Mouse (Mus musculus) embryonic facial prominence, embryonic 12.5 days (tissue): Measurements from ENCODE around the gene Xirp1. TPM values are rescaled to one million over a fixed set of nuclear protein-coding genes. Genes with fewer than 3 reads are reported as not detected.

Source experiments
- ATAC-seq: fragments of 200-750 bp; cut with Nextera tagmentation; 2 replicates; pipeline ENCODE4 v1.8.0; 2017; ENCODE audit not compliant: insufficient number of reproducible peaks, insufficient read depth, low FRiP score, low TSS enrichment
- H3K27ac ChIP-seq: fragments of 300-500 bp; sonication (generic); 2 replicates; pipeline ENCODE4 v1.5.1; 2016; ENCODE audit warnings: mild to moderate bottlenecking
- H3K27me3 ChIP-seq: fragments of 300-500 bp; sonication (generic); 2 replicates; pipeline ENCODE4 v1.6.1; 2016; ENCODE audit warnings: mild to moderate bottlenecking, moderate library complexity
- H3K36me3 ChIP-seq: fragments of 300-500 bp; sonication (generic); 2 replicates; pipeline ENCODE4 v1.6.1; 2016; ENCODE audit warnings: mild to moderate bottlenecking
- H3K4me1 ChIP-seq: fragments of 300-500 bp; sonication (generic); 2 replicates; pipeline ENCODE4 v1.6.1; 2016
- H3K4me2 ChIP-seq: fragments of 300-500 bp; sonication (generic); replicated peaks from 2 replicates; pipeline ENCODE4 v1.6.1; 2016; ENCODE audit warnings: mild to moderate bottlenecking, moderate library complexity
- H3K4me3 ChIP-seq: fragments of 300-500 bp; sonication (generic); 2 replicates; pipeline ENCODE4 v1.5.1; 2016; ENCODE audit warnings: mild to moderate bottlenecking
- H3K9ac ChIP-seq: fragments of 300-500 bp; sonication (generic); 2 replicates; pipeline ENCODE4 v1.6.1; 2016; ENCODE audit warnings: mild to moderate bottlenecking, moderate library complexity
- H3K9me3 ChIP-seq: fragments of 300-500 bp; sonication (generic); 2 replicates; pipeline ENCODE4 v1.6.1; 2016; ENCODE audit warnings: mild to moderate bottlenecking, moderate library complexity
- WGBS: fragments of 180-500 bp; shearing (Covaris S2); methylation state at CpG from one replicate; pipeline ENCODE4 v1.1.7; 2016; 5-methylcytosine and 5-hydroxymethylcytosine counted together
- polyA plus RNA-seq: library from polyadenylated mRNA; unstranded; fragments of >200 nt; fragmentation: Nextera tagmentation; extraction: Ambion mirVana; gene quantifications from 2 replicates; pipeline ENCODE4 v1.2.1, GENCODE M21; 2016

Xirp1 gene
- polyA plus RNA-seq, 1 experiment from 2014 or later = 0.37 TPM

DNA sequence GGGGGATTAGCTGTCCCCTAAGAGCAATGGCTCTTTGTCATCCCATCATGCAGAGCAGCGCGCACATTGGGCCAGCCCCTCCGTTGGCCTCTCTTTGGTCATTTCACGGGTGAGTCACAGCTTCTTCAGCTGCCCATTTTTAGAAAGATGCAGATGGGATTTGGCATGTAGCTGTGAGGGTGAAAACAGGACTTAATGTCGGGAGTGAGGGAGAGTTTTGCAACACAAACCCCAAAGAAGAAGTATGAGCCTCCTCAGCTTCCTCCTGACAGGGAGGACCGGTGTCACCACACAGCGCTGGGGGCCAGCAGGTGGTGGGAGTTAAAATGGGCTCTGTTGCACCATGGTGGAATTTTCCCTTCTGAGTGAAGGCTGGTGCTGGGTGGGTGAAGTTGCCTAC is 19.7 kb upstream of the Xirp1 start:
- Histone ChIP-seq H3K4me2 (no peak overlapping the region), H3K9me3 (no peaks in the 10 kb centered on the region), H3K27me3 (no peaks in the 10 kb centered on the region), H3K9ac (no peak overlapping the region), H3K4me1 (no peaks in the 10 kb centered on the region), H3K4me3 (no peak overlapping the region), H3K27ac (no peak overlapping the region), H3K36me3 (no peaks in the 10 kb centered on the region)
- WGBS = 86% methylated on average over 7 of the region's 7 CpGs
- no peak for ATAC-seq

DNA sequence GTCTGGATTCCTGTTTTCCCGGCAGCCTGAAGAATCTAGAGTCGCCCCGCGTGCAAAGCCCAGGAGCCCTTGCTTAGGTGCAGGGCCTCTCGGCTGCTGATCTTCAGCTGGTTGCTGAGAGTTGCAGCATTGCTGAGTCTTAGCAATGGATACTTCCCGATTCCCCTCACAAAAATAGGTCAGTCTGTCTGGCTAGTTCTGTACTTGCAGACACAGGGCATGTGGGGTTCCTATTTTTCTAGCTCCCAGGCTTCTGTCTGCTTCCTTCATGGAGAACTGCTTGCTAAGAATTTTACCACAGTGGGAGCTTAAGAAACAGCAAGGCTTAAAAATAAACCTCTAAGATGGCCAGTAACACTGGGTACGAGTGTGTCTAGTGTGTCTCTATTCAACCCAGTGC is 14.0 kb upstream of the Xirp1 start:
- Histone ChIP-seq H3K27me3 (no peaks in the 10 kb centered on the region), H3K4me3 (no peak overlapping the region), H3K9me3 (no peaks in the 10 kb centered on the region), H3K4me2 (no peak overlapping the region), H3K27ac (no peak overlapping the region), H3K36me3 (no peaks in the 10 kb centered on the region), H3K4me1 (no peaks in the 10 kb centered on the region), H3K9ac (no peak overlapping the region)
- WGBS = 77% methylated on average over 7 of the region's 7 CpGs
- no peak for ATAC-seq

GRCm38 (mm10) chr9:120034375-120034774 is 11.0 kb upstream of the Xirp1 start:
- Histone ChIP-seq H3K9ac (no peak overlapping the region), H3K27me3 (no peaks in the 10 kb centered on the region), H3K4me2 (no peak overlapping the region), H3K4me1 (no peaks in the 10 kb centered on the region), H3K27ac (no peak overlapping the region), H3K9me3 (no peaks in the 10 kb centered on the region), H3K36me3 (no peaks in the 10 kb centered on the region), H3K4me3 (no peak overlapping the region)
- no peak for ATAC-seq
- WGBS = 82% methylated on average over 8 of the region's 8 CpGs

DNA sequence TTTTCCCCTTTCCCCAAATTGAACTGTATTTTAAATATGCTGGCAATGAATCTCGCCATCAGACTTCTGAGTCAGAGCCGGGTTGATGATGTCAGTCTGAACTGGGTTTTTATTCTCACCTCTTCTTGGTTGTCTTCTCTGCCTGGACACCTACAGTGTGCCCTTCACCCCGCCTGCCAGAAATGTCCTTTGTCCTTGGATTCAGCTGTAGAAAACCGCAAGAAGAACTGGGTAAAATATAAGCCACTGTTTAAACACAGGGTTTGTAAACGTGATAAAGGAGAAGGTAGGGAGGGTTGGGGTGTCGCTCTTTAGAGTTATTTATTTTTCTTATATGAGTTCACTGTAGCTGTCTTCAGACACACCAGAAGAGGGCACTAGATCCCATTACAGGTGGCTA is 9.3 kb upstream of the Xirp1 start:
- ATAC-seq = no peak
- no peak overlapping the region for H3K9ac ChIP-seq
- WGBS = 89% methylated on average over 6 of the region's 6 CpGs

GRCm38 (mm10) chr9:120030421-120030820 is 7.0 kb upstream of the Xirp1 start:
- Histone ChIP-seq H3K4me3 (no peak overlapping the region), H3K4me1 (no peaks in the 10 kb centered on the region), H3K36me3 (no peaks in the 10 kb centered on the region), H3K27me3 (no peaks in the 10 kb centered on the region), H3K9ac (no peak overlapping the region), H3K4me2 (no peak overlapping the region), H3K9me3 (no peaks in the 10 kb centered on the region), H3K27ac (no peak overlapping the region)
- ATAC-seq = no peak
- 83% methylated on average over 10 of the region's 10 CpGs for WGBS

More for the DNA sequence above, 9.3 kb upstream of the Xirp1 start:
- H3K9me3 ChIP-seq = no peaks in the 10 kb centered on the region
- no peak overlapping the region for H3K4me2 ChIP-seq
- H3K36me3 ChIP-seq = no peaks in the 10 kb centered on the region
- H3K4me1 ChIP-seq = no peaks in the 10 kb centered on the region
- H3K27me3 ChIP-seq = no peaks in the 10 kb centered on the region
- H3K4me3 ChIP-seq = no peak overlapping the region
- H3K27ac ChIP-seq = no peak overlapping the region

DNA sequence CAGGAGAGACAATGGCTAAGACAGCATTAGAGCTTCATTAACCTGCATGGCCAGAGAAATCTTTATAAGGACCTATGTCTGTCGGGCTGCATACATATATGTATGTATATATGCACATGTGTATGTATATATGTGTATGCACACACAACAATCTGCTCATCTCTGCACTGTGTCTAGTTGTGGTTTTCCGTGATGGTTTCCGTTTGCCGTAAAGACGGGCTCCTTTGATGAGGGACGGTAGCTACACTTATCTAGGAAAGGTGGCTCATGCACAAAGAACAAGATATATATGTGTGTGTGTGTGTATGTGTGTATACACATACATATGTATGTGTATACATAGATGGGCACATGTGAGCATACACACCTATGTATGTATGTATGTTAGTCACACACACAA is 6.5 kb upstream of the Xirp1 start:
- Histone ChIP-seq H3K27me3 (no peaks in the 10 kb centered on the region), H3K36me3 (no peaks in the 10 kb centered on the region), H3K4me2 (no peak overlapping the region), H3K4me3 (no peak overlapping the region), H3K9ac (no peak overlapping the region), H3K9me3 (no peaks in the 10 kb centered on the region), H3K27ac (no peak overlapping the region), H3K4me1 (no peaks in the 10 kb centered on the region)
- no peak for ATAC-seq
- 86% methylated on average over 6 of the region's 6 CpGs for WGBS

GRCm38 (mm10) chr9:120027401-120028151 is 4.2 kb upstream of the Xirp1 start:
- H3K4me3 ChIP-seq = no peak overlapping the region
- no peak overlapping the region for H3K9ac ChIP-seq
- H3K4me1 ChIP-seq = no peaks in the 10 kb centered on the region
- 25% methylated on average over 14 of the region's 14 CpGs for WGBS
- no peak overlapping the region for H3K4me2 ChIP-seq
- H3K27me3 ChIP-seq = no peaks in the 10 kb centered on the region
- ATAC-seq = no peak
- no peak overlapping the region for H3K27ac ChIP-seq
- H3K9me3 ChIP-seq = no peaks in the 10 kb centered on the region
- no peaks in the 10 kb centered on the region for H3K36me3 ChIP-seq

GRCm38 (mm10) chr9:120024625-120025024 is 1.2 kb upstream of the Xirp1 start:
- Histone ChIP-seq H3K27ac (no peak overlapping the region), H3K9me3 (no peaks in the 10 kb centered on the region), H3K4me3 (no peak overlapping the region), H3K4me1 (0 out of 2 replicates have a peak, but pooled peaks cover 5% of the 10 kb centered on the region), H3K36me3 (no peaks in the 10 kb centered on the region), H3K27me3 (no peaks in the 10 kb centered on the region), H3K9ac (no peak overlapping the region), H3K4me2 (no peak overlapping the region)
- WGBS = 69% methylated on average over 5 of the region's 5 CpGs
- no peak for ATAC-seq

GRCm38 (mm10) chr9:120024171-120024570 is 773 bp upstream of the Xirp1 start:
- Histone ChIP-seq H3K27me3 (no peaks in the 10 kb centered on the region), H3K9me3 (no peaks in the 10 kb centered on the region), H3K4me1 (0 out of 2 replicates have a peak, but pooled peaks cover 5% of the 10 kb centered on the region), H3K9ac (no peak overlapping the region), H3K4me2 (no peak overlapping the region), H3K4me3 (no peak overlapping the region), H3K27ac (no peak overlapping the region), H3K36me3 (no peaks in the 10 kb centered on the region)
- 83% methylated on average over 10 of the region's 10 CpGs for WGBS
- ATAC-seq = no peak

DNA sequence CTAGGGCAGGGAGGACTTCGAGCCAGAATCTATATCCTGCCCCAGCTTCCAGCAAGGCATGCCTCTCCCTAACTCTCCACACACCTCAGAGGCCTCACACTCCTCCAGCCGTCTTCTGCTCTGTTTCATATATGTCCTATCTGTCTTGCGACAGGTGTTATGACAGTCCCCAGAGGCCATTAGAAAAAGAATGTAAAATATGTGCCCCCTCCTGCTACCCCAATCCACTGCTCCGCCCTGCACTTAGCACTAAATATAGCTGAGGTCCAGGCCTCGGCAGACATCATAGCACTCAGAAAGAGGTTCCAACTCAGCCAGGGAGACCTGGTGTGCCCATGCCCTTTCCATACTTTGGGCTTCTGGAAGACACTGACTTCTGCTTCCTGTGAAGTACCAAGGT is 2.2 kb downstream of the Xirp1 start:
- Histone ChIP-seq H3K36me3 (no peaks in the 10 kb centered on the region), H3K4me2 (no peak overlapping the region), H3K27me3 (no peaks in the 10 kb centered on the region), H3K4me3 (no peak overlapping the region), H3K27ac (no peak overlapping the region), H3K9ac (no peak overlapping the region; the same call in 1 of the 2 replicates), H3K4me1 (0 out of 2 replicates have a peak, but pooled peaks cover 5% of the 10 kb centered on the region), H3K9me3 (no peaks in the 10 kb centered on the region)
- no peak for ATAC-seq
- WGBS = 64% methylated on average over 5 of the region's 5 CpGs

GRCm38 (mm10) chr9:120020285-120020890 is 3.0 kb downstream of the Xirp1 start:
- H3K36me3 ChIP-seq = no peaks in the 10 kb centered on the region
- no peak overlapping the region for H3K9ac ChIP-seq
- WGBS = 35% methylated on average over 7 of the region's 7 CpGs
- H3K4me2 ChIP-seq = no peak overlapping the region
- no peaks in the 10 kb centered on the region for H3K27me3 ChIP-seq
- no peak for ATAC-seq
- 0 out of 2 replicates have a peak, but pooled peaks cover 5% of the 10 kb centered on the region for H3K4me1 ChIP-seq
- H3K4me3 ChIP-seq = no peak overlapping the region
- no peak overlapping the region for H3K27ac ChIP-seq
- no peaks in the 10 kb centered on the region for H3K9me3 ChIP-seq

GRCm38 (mm10) chr9:120016956-120017355 is 6.4 kb downstream of the Xirp1 start:
- 0 out of 2 replicates have a peak, but pooled peaks cover 5% of the 10 kb centered on the region for H3K4me1 ChIP-seq
- ATAC-seq = no peak
- no peaks in the 10 kb centered on the region for H3K27me3 ChIP-seq
- no peak overlapping the region for H3K4me2 ChIP-seq
- H3K9me3 ChIP-seq = no peaks in the 10 kb centered on the region
- H3K36me3 ChIP-seq = no peaks in the 10 kb centered on the region
- no peak overlapping the region for H3K9ac ChIP-seq
- H3K4me3 ChIP-seq = no peak overlapping the region
- no peak overlapping the region for H3K27ac ChIP-seq
- WGBS = 73% methylated on average over 10 of the region's 10 CpGs
